Mouse (Mus musculus) embryonic facial prominence, embryonic 14.5 days (tissue): ENCODE data around the gene 4931422A03Rik. TPM values are rescaled to one million over a fixed set of nuclear protein-coding genes. Genes with fewer than 3 reads are reported as not detected.

ENCODE experiments used
- ATAC-seq: fragments of 200-750 bp; cut with Nextera tagmentation; 2 replicates; pipeline ENCODE4 v1.8.0; 2017; ENCODE audit warnings: low read depth, moderate number of reproducible peaks, moderate TSS enrichment
- DNase-seq: peaks from one replicate; pipeline ENCODE4 v3.0.0-alpha.2; 2015; ENCODE audit warnings: low spot score
- H3K27ac ChIP-seq: fragments of 300-500 bp; sonication (generic); replicated peaks from 2 replicates; pipeline ENCODE4 v1.5.1; 2014; ENCODE audit warnings: low read depth, mild to moderate bottlenecking, low read length, moderate library complexity
- H3K27me3 ChIP-seq: fragments of 300-500 bp; sonication (generic); replicated peaks from 2 replicates; pipeline ENCODE4 v1.6.1; 2014; ENCODE audit warnings: low read length; ENCODE audit not compliant: control insufficient read depth, insufficient read depth
- H3K36me3 ChIP-seq: fragments of 300-500 bp; sonication (generic); 2 replicates; pipeline ENCODE4 v1.6.1; 2014; ENCODE audit warnings: low read length, mixed read lengths; ENCODE audit not compliant: control insufficient read depth, insufficient read depth
- H3K4me1 ChIP-seq: fragments of 300-500 bp; sonication (generic); 2 replicates; pipeline ENCODE4 v1.6.1; 2014; ENCODE audit warnings: antibody characterized with exemption, low read length; ENCODE audit not compliant: control insufficient read depth, insufficient read depth
- H3K4me2 ChIP-seq: fragments of 300-500 bp; sonication (generic); 2 replicates; pipeline ENCODE4 v1.6.1; 2014; ENCODE audit warnings: low read depth, mild to moderate bottlenecking, low read length, moderate library complexity, mixed read lengths
- H3K4me3 ChIP-seq: fragments of 300-500 bp; sonication (generic); 2 replicates; pipeline ENCODE4 v1.5.1; 2014; ENCODE audit warnings: low read depth, mild to moderate bottlenecking, low read length
- H3K9ac ChIP-seq: fragments of 300-500 bp; sonication (generic); 2 replicates; pipeline ENCODE4 v1.6.1; 2014; ENCODE audit warnings: low read depth, mild to moderate bottlenecking, low read length, moderate library complexity, mixed read lengths
- H3K9me3 ChIP-seq: fragments of 300-500 bp; sonication (generic); 2 replicates; pipeline ENCODE4 v1.6.1; 2016; ENCODE audit warnings: low read length; ENCODE audit not compliant: control insufficient read depth
- WGBS: fragments of 180-500 bp; shearing (Covaris S2); extraction: QIAGEN DNeasy Blood & Tissue Kit; methylation state at CpG from one replicate; pipeline ENCODE4 v1.1.7; 2014; 5-methylcytosine and 5-hydroxymethylcytosine counted together
- polyA plus RNA-seq: library from polyadenylated mRNA; unstranded; fragments of >200 nt; fragmentation: Nextera tagmentation; extraction: Ambion mirVana; gene quantifications from 2 replicates; pipeline ENCODE4 v1.2.1, GENCODE M21; 2014

4931422A03Rik gene
- polyA plus RNA-seq, 1 experiment from 2014 or later: 1.3 TPM

DNA sequence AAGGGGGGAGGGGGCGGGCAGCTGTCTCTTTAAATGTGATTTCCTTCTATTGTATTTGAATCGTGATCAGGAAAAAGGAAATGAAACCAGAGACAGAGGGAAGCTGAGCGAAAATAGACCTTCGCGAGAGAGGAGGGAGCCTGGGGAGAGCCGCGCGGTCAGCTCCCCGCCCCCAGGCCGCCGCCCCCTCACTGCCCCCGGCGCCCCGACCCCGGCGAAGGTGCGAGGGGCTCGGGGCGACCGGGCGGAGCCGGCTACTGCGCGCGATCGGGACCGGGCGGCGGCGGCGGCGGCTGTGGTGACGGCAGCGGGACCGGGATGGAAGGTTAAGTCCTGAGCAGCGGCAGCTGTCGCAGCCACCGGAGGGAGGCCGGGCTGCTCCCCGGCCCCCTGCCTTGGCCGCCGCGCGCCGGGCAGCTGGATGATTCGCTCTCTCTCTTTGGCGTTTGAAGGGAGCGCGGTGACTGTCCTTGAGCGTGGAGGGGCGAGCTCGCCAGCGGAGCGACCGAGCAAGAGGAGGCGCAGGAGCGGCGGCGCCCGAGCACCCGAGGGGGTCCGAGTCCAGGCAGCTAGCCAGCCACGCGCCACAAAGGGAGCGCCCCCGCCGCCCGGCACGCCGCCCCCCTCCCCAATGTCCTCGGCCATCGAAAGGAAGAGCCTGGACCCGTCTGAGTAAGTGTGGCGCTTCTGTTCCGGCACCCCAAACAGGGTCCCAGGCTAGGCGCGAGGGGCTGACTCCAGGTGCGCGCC is 57.9 kb downstream of the 4931422A03Rik start:
- Histone ChIP-seq H3K4me3 (peak overlapping the region; percentile 82), H3K27ac (peak overlapping the region; percentile 61; the same call in 1 of the 2 replicates), H3K9ac (peak overlapping the region; percentile 68), H3K9me3 (no peaks in the 10 kb centered on the region), H3K27me3 (peaks cover 45% of the 10 kb centered on the region), H3K36me3 (no peaks in the 10 kb centered on the region), H3K4me2 (peak overlapping the region; percentile 98), H3K4me1 (no peaks in the 10 kb centered on the region)
- peak; percentile 46 for DNase-seq
- under 1% methylated on average over 27 of the region's 79 CpGs for WGBS
- ATAC-seq: peak; percentile 64

DNA sequence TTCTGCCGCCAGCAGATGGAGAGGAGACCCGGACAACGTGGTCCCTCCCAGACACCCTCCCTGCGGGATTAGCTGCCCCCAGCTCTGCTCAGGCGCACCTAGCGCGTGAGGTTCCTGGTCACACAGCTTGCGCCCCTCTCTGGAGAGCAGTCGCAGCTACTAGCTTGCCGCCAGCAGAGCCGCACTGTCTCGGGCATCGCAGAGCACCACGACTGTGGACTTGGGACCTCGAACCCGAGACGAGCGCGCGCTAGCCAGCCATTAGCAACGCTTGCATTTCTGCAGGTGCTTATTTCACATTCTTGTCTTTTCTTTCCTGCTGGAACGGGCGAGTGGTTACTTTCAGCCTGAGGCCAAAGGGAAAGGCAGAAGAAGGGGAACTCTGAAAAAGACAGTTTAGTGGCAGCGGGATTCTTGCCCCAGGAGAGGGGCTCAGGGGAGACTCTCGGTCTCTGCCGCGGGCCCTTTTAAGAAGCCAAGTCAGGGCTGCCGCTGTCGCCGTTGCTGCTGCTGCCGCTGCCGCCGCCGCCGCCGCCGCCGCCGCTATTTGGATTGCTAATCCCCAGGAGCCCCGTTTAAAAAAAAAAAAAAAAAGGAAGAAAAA is 58.6 kb downstream of the 4931422A03Rik start:
- Histone ChIP-seq H3K27ac (0 out of 2 replicates have a peak overlapping the region, but pooled peaks have one; percentile 16), H3K36me3 (no peaks in the 10 kb centered on the region), H3K9me3 (no peaks in the 10 kb centered on the region), H3K9ac (peak overlapping the region; percentile 68), H3K27me3 (peaks cover 45% of the 10 kb centered on the region), H3K4me3 (peak overlapping the region; percentile 82), H3K4me1 (no peaks in the 10 kb centered on the region), H3K4me2 (peak overlapping the region; percentile 98)
- WGBS: under 1% methylated on average over 40 of the region's 40 CpGs
- peak; percentile 72 for DNase-seq
- ATAC-seq: peak; percentile 72

DNA sequence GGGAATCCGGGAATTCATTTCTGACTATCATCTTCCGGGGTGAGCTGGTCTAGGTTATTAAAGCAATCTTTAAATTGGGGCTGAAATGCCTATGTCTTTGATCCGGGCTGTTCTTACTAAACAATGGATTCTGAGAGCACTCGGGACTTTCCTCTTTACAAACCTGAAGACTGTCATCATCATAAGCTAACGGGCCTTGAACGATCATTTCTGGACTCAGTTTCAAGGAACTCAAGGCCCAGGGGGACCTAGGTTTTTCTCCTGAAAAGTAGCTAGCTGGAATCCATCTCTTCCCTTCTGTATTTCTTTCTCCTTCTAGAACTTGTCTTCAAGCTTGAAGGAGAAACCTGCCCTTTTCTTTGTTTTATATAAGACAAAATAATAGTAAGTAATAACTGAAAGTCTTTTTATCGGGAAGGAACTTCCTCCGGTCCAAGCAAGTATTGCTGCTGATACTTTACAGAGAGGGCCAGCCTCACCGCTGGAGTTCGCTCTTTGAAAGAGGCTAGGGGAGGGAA is 59.2 kb downstream of the 4931422A03Rik start:
- Histone ChIP-seq H3K36me3 (no peaks in the 10 kb centered on the region), H3K27me3 (peaks cover 45% of the 10 kb centered on the region), H3K9ac (0 out of 2 replicates have a peak overlapping the region, but pooled peaks have one; percentile 68), H3K4me3 (peak overlapping the region; percentile 82), H3K9me3 (no peaks in the 10 kb centered on the region), H3K4me1 (no peaks in the 10 kb centered on the region), H3K27ac (no peak overlapping the region), H3K4me2 (peak overlapping the region; percentile 98)
- WGBS: 14% methylated on average over 10 of the region's 10 CpGs
- ATAC-seq (no peak), DNase-seq (no peak)

DNA sequence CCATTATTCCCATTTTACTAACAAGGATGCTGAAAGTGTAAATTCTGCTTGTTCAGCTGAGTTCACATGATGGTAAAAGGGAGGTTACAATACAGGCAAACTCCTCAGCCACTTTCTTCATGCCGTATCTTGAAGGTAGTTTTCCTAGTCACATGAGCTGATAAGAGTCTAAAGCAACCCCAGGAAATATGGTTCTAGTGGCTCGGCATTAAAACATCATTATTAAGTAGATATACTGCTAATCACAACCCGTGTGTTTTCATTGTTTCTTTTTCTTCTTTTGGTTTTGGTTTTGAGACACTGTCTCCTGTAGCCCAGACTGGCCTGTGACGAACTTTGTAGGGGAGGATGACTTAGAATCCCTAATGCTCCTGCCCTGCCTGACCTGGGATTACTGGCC is 60.0 kb downstream of the 4931422A03Rik start:
- Histone ChIP-seq H3K4me1 (no peaks in the 10 kb centered on the region), H3K27ac (no peak overlapping the region)
- 78% methylated on average over 4 of the region's 4 CpGs for WGBS

DNA sequence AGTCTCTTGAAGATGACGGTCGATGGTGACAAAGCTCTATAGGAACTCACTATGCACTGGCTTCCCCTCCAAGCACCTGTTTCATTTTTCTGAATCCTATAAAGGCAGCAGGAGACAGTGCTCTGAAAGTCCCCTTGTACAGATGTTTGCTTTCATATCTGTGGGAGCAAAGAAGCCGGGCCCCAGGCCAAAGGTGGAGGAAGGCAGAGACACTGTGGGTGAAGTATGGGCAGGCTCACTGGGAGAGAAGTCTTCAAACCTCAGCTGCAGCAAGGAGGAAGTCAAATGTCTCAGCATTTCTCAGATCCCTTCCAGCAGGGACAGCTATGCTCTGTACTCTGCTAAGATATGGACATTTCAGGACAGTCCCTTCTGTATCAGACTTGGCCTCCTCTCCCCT is 62.8 kb downstream of the 4931422A03Rik start:
- H3K4me1 ChIP-seq: no peaks in the 10 kb centered on the region
- no peaks in the 10 kb centered on the region for H3K36me3 ChIP-seq

More for the DNA sequence above, 60.0 kb downstream of the 4931422A03Rik start:
- DNase-seq: no peak
- Histone ChIP-seq H3K4me3 (no peak overlapping the region), H3K36me3 (no peaks in the 10 kb centered on the region), H3K27me3 (peaks cover 45% of the 10 kb centered on the region), H3K9me3 (no peaks in the 10 kb centered on the region), H3K4me2 (no peak overlapping the region), H3K9ac (no peak overlapping the region)
- no peak for ATAC-seq

DNA sequence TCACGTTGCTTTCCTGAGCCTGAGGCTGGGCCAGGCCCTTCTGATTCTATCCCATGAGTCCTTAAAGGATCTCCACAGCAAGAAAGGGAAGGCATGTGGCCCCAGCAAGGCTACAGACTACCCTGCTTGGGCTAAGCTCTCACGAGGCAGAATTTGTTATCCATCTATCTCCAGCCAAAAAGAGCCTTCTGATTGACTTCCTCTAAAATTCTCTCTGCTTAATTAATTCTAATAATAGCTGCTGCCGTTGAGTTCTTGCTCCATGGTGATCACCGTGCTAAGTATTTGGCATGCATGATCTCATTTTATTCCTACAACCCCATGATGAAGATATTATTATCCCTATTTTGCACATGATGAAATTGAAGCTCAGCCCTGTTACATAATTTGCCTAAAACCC is 65.8 kb downstream of the 4931422A03Rik start:
- Histone ChIP-seq H3K9me3 (no peaks in the 10 kb centered on the region), H3K27me3 (no peaks in the 10 kb centered on the region), H3K9ac (no peak overlapping the region), H3K4me2 (no peak overlapping the region), H3K27ac (no peak overlapping the region), H3K4me1 (no peaks in the 10 kb centered on the region), H3K4me3 (no peak overlapping the region), H3K36me3 (no peaks in the 10 kb centered on the region)
- ATAC-seq: no peak
- no peak for DNase-seq
- 67% methylated on average over 4 of the region's 4 CpGs for WGBS

More for the DNA sequence above, 62.8 kb downstream of the 4931422A03Rik start:
- H3K9ac ChIP-seq: no peak overlapping the region
- H3K27me3 ChIP-seq: peaks cover 18% of the 10 kb centered on the region
- no peak overlapping the region for H3K27ac ChIP-seq
- 84% methylated on average over 3 of the region's 3 CpGs for WGBS
- H3K4me3 ChIP-seq: no peak overlapping the region
- H3K4me2 ChIP-seq: no peak overlapping the region
- no peak for ATAC-seq
- no peak for DNase-seq
- no peaks in the 10 kb centered on the region for H3K9me3 ChIP-seq

DNA sequence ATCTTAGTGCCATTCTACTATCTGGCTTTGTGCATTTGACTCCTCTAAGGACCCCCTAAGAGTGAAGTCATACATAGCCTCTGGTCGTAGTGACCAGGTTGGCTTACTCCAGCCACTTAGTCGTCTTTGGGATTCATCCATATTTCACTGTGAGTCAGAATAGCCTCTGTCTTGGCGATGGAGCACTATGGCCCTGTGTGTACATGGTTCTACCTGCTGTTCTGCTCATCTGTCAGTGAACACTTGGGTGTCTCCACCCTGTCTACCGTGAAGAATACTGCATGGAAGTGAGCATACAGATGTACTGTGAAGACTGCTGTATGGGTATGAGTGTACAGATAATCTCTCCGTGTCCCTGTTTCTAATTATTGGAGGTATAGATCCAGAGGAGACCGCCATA is 68.6 kb downstream of the 4931422A03Rik start:
- Histone ChIP-seq H3K4me2 (no peak overlapping the region), H3K36me3 (no peaks in the 10 kb centered on the region), H3K9ac (no peak overlapping the region), H3K9me3 (no peaks in the 10 kb centered on the region), H3K4me1 (no peaks in the 10 kb centered on the region), H3K27me3 (no peaks in the 10 kb centered on the region), H3K4me3 (no peak overlapping the region), H3K27ac (no peak overlapping the region)
- DNase-seq (no peak), ATAC-seq (no peak)
- 87% methylated on average over 6 of the region's 6 CpGs for WGBS

- no peak overlapping the region for H3K4me2 ChIP-seq
- 90% methylated on average over 5 of the region's 5 CpGs for WGBS
- ATAC-seq: no peak
Measured at GRCm38 (mm10) chr2:103959066-103959465, 69.1 kb downstream of the 4931422A03Rik start.

More at GRCm38 (mm10) chr2:103959066-103959465, 69.1 kb downstream of the 4931422A03Rik start:
- DNase-seq: no peak
- Histone ChIP-seq H3K27ac (no peak overlapping the region), H3K4me1 (no peaks in the 10 kb centered on the region), H3K4me3 (no peak overlapping the region), H3K9ac (no peak overlapping the region), H3K36me3 (no peaks in the 10 kb centered on the region), H3K9me3 (no peaks in the 10 kb centered on the region), H3K27me3 (no peaks in the 10 kb centered on the region)
